Mouse (Mus musculus): ENCODE results near the gene Pold4.
A peak's percentile ranks its signal among the peaks of the same experiment; 100 is the strongest.

Pold4 gene

DNA sequence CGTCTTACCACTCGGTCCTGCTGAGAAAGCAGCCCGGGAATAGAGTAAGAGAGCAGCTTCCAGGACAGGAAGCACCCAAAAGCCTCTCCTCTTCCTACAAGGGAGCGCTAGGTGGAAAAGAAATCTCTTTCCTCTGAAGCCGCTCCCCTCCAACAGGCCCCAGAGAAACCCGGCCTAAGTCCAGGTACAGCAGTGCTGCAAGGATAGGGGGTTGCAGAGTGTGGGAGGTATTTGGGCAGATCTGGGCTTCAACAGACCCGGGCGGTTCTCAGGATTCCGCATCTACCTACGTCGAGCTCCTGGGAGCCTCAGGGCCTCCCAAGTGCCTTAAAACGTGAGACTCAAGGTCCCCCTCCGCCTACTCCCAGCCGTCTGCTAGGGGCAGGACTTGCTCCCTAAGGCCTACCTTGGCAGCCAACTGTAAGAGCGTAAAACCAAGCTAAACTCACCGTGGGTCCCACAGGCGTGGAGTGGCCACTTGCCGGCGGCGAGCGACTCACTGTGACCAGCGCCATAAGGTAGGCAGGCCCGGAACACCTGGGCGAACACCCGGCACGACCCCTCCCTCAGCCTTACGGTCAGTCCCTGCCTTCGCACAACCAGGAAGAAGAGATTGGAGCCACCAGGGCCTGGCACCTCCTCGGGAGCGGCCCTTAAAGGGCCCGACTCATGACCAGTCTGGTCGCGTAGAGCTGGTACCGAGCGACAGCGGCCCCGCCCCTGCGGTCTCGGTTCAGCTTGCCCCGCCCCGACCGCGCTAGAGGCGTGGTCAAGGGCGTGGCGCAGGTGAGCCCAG, 37.1 kb downstream of the Pold4 start, which contains the start of gene Ssh3:
TSS of gene Ssh3 (minus strand) at position 615 of the 796 bp plus-strand sequence.
- DNase-seq (ENCODE audit: low read depth) = no peak

DNA sequence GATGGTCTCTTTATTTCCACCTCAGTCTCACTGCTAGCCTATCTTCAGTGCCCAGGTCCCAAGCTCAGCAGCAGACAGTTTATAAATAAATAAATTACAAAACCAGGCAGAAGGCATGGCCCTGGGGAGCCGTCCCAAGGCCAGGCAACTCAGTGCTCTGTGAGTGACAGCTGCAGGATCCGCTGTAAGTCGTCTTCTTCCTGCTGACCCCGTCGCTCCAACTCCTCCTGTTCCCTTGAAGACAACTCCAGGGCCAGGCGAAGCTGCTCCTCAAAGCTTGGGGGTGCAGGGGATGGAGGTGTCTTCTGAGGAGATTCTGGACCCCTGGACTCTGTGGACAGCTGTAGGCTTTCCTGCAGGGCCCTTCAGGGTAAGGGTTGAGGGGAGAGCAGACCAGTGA, 38.5 kb downstream of the Pold4 start:
- DNase-seq (ENCODE audit: low read depth) = no peak

DNA sequence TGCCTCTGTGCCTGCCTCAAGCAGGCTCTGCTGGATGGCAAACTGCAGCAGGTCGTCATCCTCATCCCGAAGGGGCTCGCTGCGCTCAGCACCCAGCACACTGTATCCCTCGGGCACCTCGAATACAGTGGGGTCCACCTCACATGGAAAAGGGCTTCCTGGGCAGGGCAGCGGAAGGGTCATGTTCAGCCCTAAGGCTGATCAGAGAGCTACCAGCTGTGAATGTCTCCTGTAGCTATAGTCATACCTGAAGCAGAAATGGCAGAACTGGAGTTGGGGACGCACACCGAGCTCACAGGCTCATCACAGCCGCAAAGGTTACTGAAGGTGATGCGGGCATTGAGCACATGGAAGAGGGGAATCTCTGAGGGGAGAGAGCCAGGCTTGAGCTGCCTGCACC, 39.3 kb downstream of the Pold4 start:
- DNase-seq (ENCODE audit: low read depth) = no peak

DNA sequence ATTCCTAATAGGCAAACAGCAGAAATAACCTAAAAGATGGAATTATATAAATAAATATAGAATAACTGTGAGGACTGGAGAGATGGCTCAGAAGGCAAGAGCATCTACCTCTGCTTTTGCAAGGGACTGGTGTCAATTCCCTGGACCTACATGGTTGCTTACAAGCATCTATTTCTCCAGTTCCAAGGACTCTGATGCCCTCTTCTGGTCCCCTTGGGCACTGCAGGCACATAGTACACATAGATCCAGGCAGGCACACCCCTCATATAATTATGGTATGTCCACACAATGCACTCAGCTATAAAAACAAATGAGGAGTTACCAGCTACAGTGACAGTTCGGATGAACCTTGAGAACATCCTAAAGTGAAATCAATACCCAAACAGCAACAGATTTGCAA, 47.8 kb downstream of the Pold4 start:
- DNase-seq (ENCODE audit: low read depth) = no peak

DNA sequence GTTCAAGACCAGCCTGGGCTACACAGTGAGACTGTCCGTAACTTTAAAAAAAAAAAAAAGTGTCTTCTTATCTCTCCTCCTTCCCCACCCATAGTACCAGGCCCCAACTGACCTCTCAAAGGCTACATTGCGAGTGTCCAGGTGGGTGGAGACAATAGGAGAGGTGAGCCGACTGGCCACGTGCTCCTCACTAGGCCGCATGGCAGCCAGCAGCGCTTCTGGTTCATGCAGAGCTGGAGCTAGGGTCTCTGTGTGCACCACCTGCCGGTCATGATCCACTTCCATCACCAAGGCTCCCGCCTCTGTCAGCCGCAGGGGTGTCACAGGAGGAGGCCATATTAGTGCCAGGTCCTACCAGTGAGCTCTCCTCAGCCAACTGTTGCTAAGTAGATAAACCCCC, 48.7 kb downstream of the Pold4 start:
- DNase-seq (ENCODE audit: low read depth) = no peak

DNA sequence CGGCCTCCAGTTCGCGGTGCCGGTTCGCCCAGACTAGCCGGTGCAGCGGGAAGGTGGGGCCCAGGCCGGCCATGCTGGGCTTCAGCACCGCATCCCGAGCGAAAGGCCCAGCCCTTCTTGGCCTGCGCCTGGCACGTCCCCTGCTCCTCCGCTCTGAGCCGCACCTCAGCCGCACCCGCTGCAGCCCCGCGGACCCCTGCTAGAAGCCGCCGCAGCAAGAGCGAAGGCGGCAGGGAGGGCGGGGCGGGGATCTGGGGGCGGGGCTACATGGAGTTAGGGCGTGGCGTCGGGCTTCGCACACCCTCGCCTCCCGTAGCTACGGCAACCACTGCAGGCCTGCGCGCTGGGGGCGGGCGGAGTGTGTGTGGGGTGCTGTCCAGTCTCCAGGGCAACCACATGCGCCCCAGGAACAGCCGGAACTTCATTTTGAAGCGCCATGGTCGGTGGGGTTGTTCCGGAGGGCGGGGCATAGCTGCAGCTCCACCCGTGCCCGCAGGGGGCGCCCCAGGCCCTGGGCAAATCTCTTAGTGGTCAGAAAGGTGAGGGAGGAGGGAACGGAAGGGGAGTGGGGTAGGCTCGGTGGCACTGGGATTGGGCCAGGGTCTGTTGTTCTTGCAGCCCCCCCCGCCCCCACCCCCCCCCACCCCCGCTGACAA, 51.3 kb downstream of the Pold4 start, which contains the start of gene Ankrd13d:
TSS of gene Ankrd13d (minus strand) at position 240 of the 656 bp plus-strand sequence.
- DNase-seq (ENCODE audit: low read depth) = peak; percentile 81

All from c-Kit-positive CD71-negative TER-119-negative erythroid progenitor cells, embryonic 14.5 days (primary cell).